Mouse (Mus musculus) cerebellum, adult 2 months (tissue): ENCODE data around the gene Mon1a.

Experiments used
- CTCF ChIP-seq: fragments of 200-500 bp; IDR thresholded peaks from 2 replicates; pipeline ENCODE4 v1.5.1; 2011; ENCODE audit warnings: low read depth, mild to moderate bottlenecking, control low read depth, low read length, moderate library complexity, borderline replicate concordance; ENCODE audit not compliant: insufficient read depth
- POLR2A ChIP-seq: fragments of 200-500 bp; IDR thresholded peaks from 2 replicates; pipeline ENCODE4 v1.6.1; 2011; ENCODE audit warnings: low read length, control low read depth, borderline replicate concordance; ENCODE audit not compliant: insufficient read depth

- TF ChIP-seq POLR2A (no peak), CTCF (no peak)
These were observed 48.4 kb downstream of the Mon1a start for GRCm38 (mm10) chr9:107936215-107936822.
